Mouse (Mus musculus): ENCODE data around the gene Ccer2. TPM values are rescaled to one million over a fixed set of nuclear protein-coding genes. Genes with fewer than 3 reads are reported as not detected.

The Ccer2 gene
- polyA plus RNA-seq, 1 experiment, result not detected

DNA sequence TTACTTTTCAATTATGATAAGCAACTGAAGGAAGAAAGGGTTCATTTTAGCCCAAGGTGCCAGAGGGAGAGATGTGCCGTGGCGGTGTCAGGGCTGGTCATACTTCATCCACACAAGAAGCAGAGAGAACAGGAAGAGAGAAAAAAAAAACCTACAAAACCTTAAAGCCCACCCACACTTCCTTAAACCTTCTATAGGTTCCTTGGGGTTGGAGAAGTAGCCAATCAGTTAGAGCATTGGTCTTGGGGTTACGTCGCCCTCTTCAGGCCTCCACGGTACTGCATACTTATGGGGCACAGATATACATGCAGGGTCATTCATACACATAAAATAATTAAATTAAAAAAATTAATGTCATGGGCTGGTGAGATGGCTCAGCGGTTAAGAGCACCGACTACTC lies 33.9 kb upstream of the Ccer2 start:
- Histone ChIP-seq H3K4me1 (ENCODE audit: control insufficient read depth, insufficient read depth, low read length) (no peaks in the 10 kb centered on the region), H3K27ac (ENCODE audit: insufficient read depth, low read depth, low read length) (no peak overlapping the region), H3K4me3 (ENCODE audit: insufficient read depth, low read length) (no peak overlapping the region)
- TF ChIP-seq CTCF (IDR thresholded peaks at IDR 0.05; ENCODE audit: low read depth, low read length), result no peak
- TF ChIP-seq POLR2A (IDR thresholded peaks at IDR 0.05; ENCODE audit: borderline replicate concordance, low read depth, low read length), result no peak

DNA sequence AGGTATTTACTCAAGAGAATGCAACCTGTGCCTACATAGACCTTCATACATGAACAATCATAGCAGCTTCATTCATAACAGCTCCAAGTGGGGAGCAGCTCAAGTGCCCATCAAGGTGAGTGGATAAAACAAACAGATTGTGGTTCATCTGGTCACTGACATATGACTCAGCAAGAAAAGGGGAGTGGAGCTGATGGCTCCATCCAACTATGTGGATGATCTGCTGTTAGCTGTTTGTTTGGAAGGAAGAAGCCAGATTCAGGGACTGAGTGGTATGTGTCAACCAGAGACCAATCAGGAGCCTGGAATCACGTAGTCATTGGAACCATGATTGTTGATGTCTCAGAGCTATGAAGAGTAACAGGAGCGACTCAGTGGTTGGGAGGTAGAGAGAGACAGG lies 31.4 kb upstream of the Ccer2 start:
- H3K4me3 ChIP-seq (ENCODE audit: insufficient read depth, low read length), result no peak overlapping the region
- TF ChIP-seq CTCF (IDR thresholded peaks at IDR 0.05; ENCODE audit: low read depth, low read length) (no peak), POLR2A (IDR thresholded peaks at IDR 0.05; ENCODE audit: borderline replicate concordance, low read depth, low read length) (no peak)
- H3K27ac ChIP-seq (ENCODE audit: insufficient read depth, low read depth, low read length), result no peak overlapping the region
- H3K4me1 ChIP-seq (ENCODE audit: control insufficient read depth, insufficient read depth, low read length), result no peaks in the 10 kb centered on the region

DNA sequence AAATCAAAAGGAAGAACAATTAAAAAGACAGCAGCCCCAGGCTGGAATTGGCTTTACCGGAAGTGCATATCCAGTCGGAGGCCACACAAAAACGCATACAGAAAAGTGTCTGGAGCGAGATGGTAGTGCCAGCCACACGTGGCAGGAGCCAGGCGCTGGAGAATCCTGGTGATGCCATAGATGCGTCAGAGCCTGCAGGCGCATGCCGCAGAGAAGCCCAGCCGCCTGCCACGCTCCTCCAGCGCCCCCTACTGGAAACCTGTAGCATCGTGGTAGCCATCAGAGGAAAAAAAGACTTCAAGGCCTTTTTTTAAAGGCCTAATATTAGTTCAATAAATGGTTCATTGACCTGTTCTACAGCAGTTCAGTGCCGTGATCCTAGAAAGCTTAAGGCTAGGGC lies 29.4 kb upstream of the Ccer2 start:
- Histone ChIP-seq H3K4me3 (ENCODE audit: insufficient read depth, low read length) (no peak overlapping the region), H3K4me1 (ENCODE audit: control insufficient read depth, insufficient read depth, low read length) (no peaks in the 10 kb centered on the region), H3K27ac (ENCODE audit: insufficient read depth, low read depth, low read length) (no peak overlapping the region)
- peak; percentile 92 for TF ChIP-seq CTCF (IDR thresholded peaks at IDR 0.05; ENCODE audit: low read depth, low read length)
- no peak for TF ChIP-seq POLR2A (IDR thresholded peaks at IDR 0.05; ENCODE audit: borderline replicate concordance, low read depth, low read length)

DNA sequence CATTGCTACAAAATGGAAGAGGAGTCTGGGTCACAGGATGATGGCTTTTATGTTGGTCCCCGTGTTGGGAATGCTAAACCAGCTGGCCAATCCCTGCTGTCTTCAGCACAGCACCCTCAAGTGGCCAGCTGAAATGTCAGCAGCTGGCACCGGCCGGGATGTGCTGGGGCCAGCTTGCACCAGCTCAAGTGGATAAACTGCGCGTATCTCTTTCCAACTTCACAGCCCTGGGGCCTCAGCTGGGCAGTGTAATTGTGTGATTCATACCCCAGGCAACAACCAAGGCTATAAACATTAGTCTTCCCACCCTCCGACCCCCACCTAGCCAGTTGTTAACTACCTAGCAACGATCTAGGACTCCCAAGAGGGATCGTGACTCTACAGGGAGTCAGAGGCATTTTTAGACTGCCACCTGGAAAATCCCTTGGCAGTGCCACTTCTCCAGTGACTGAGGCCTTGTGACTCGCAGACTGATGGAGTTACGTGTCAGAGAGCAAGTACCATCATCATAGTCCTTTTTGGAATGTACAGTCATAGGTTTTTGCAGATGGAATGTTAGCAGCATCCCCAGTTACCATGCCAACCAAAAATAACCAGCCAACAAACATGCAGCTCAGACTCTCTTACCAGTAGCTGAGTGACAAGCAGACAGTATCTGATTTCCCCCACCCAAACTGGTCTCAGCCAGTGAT lies 28.2 kb upstream of the Ccer2 start:
- TF ChIP-seq POLR2A (IDR thresholded peaks at IDR 0.05; ENCODE audit: borderline replicate concordance, low read depth, low read length) (no peak), CTCF (IDR thresholded peaks at IDR 0.05; ENCODE audit: low read depth, low read length) (0 out of 2 replicates have a peak, but pooled peaks have one; percentile 21)

DNA sequence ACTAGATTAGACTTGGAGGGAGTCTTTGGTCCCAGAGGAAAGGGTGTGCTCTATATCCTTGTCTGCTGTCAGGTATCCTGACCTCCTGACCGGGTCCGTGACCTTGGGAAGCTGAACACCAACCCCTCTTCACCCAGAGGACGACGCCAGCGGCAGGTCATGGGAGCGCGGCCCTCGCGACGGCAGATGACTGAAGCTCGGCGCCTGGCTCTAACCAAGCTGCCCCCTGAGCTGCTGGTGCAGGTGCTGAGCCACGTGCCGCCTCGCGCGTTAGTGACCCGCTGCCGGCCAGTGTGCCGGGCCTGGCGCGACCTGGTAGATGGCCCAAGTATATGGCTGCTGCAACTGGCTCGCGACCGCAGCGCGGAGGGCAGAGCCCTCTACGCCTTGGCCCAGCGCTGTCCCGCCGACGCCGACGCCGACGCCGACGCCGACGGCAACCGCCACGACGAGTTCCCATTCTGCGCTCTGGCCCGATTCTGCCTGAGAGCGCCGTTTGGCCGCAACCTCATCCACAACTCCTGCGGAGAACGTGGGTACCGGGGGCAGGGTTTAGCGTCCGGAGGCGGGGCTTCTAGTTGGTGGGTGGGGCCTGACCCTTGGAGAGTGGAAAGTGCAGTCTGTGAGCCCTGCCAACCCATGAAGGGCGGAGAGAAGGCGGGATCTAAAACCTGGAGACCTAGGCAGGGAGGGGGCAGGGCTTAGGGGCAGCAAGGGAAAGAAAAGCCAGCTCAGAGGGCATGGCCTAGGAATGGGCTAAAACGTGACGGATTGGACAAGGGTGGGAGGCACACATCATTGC lies 23.4 kb upstream of the Ccer2 start:
- TF ChIP-seq POLR2A (IDR thresholded peaks at IDR 0.05; ENCODE audit: borderline replicate concordance, low read depth, low read length) (no peak), CTCF (IDR thresholded peaks at IDR 0.05; ENCODE audit: low read depth, low read length) (no peak)
- peaks cover 5% of the 10 kb centered on the region; the same call in 1 of the 2 replicates for H3K4me1 ChIP-seq (ENCODE audit: control insufficient read depth, insufficient read depth, low read length)
- no peak overlapping the region for H3K27ac ChIP-seq (ENCODE audit: insufficient read depth, low read depth, low read length)
- peak overlapping the region; percentile 30 for H3K4me3 ChIP-seq (ENCODE audit: insufficient read depth, low read length)

More for the DNA sequence above, 28.2 kb upstream of the Ccer2 start:
- H3K27ac ChIP-seq (ENCODE audit: insufficient read depth, low read depth, low read length), result no peak overlapping the region
- H3K4me1 ChIP-seq (ENCODE audit: control insufficient read depth, insufficient read depth, low read length), result peaks cover under 1% of the 10 kb centered on the region; the same call in 1 of the 2 replicates
- H3K4me3 ChIP-seq (ENCODE audit: insufficient read depth, low read length), result no peak overlapping the region

DNA sequence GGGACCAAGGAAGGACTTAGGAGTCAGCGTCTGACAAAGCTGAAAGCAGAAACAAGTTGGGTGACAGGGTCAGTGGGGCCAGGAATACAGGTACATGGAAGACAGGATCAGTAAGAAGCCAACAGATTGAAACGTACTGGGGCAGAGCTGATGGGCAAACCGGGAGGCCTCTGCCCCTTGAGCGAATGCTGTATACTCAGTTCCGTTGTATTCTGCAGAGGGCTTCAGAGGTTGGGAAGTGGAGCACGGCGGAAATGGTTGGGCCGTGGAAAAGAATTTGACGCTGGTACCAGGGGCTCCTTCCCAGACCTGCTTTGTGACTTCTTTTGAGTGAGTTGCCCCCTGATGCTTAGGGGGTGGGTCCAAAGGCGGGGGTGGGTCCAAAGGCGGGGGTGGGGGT lies 22.8 kb upstream of the Ccer2 start:
- TF ChIP-seq CTCF (IDR thresholded peaks at IDR 0.05; ENCODE audit: low read depth, low read length), result no peak
- no peak for TF ChIP-seq POLR2A (IDR thresholded peaks at IDR 0.05; ENCODE audit: borderline replicate concordance, low read depth, low read length)
- Histone ChIP-seq H3K27ac (ENCODE audit: insufficient read depth, low read depth, low read length) (no peak overlapping the region), H3K4me1 (ENCODE audit: control insufficient read depth, insufficient read depth, low read length) (peaks cover 5% of the 10 kb centered on the region; the same call in 1 of the 2 replicates), H3K4me3 (ENCODE audit: insufficient read depth, low read length) (no peak overlapping the region)

DNA sequence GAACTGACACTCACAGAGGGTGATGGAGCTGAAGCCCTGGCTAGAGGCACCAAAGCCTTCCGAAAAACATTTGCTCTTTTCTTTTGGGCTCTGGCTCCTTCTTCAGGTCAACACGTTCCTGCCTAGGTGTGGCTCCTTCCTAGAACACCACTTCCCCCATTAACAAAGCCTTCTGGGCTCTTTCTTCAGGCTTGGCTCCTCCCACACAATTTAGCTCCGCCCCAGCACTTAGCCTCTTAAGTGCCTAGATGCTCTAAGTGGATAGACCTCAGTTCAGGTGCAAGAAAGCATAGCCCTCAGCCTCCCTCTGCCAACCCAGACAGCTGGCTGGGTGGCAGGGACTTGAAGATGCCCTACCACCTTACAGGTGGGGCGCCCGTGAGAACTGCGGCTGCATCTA lies 20.3 kb upstream of the Ccer2 start:
- no peak overlapping the region for H3K27ac ChIP-seq (ENCODE audit: insufficient read depth, low read depth, low read length)
- H3K4me3 ChIP-seq (ENCODE audit: insufficient read depth, low read length), result no peak overlapping the region
- H3K4me1 ChIP-seq (ENCODE audit: control insufficient read depth, insufficient read depth, low read length), result peaks cover 5% of the 10 kb centered on the region; the same call in 1 of the 2 replicates
- TF ChIP-seq POLR2A (IDR thresholded peaks at IDR 0.05; ENCODE audit: borderline replicate concordance, low read depth, low read length) (no peak), CTCF (IDR thresholded peaks at IDR 0.05; ENCODE audit: low read depth, low read length) (no peak)

DNA sequence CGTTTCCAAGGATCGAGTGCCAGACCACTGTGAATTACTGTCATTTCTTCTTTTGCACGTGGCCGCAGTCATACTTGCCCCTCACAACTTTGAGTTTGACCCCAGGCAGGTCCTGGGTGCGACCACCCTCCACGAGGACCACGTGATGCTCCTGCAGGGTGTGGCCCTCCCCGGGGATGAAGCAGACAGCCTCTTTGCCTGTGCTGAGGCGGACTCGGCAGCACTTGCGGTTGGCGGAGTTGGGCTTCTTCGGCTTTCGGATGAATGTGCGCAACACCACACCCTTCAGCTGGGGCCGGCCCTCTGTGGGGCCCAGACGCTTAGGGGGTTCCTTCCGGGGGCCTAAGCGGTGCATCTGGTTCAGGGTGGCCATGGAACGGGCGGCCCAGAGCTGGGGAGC lies 16.1 kb upstream of the Ccer2 start:
- peaks cover 9% of the 10 kb centered on the region for H3K4me1 ChIP-seq (ENCODE audit: control insufficient read depth, insufficient read depth, low read length)
- TF ChIP-seq POLR2A (IDR thresholded peaks at IDR 0.05; ENCODE audit: borderline replicate concordance, low read depth, low read length) (no peak), CTCF (IDR thresholded peaks at IDR 0.05; ENCODE audit: low read depth, low read length) (no peak)
- no peak overlapping the region for H3K27ac ChIP-seq (ENCODE audit: insufficient read depth, low read depth, low read length)
- H3K4me3 ChIP-seq (ENCODE audit: insufficient read depth, low read length), result no peak overlapping the region

DNA sequence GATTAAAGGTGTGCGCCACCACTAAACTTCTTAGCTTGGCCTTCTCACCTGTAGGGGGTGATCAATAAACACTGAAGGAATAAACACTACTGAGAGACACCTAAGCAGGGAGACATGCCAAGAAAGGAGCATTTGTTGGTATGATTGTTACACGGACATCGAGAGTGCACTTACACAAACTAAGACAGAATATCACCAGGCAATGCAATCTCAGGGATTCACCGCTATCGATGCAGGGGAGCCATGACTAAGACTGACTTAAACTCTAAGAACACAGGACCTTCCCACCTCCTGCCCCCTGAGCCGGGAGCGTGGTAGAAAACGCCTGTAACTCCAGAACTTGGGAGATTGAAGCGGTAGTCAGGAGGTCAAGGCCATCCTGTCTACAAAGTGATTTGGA lies 15.0 kb upstream of the Ccer2 start:
- Histone ChIP-seq H3K27ac (ENCODE audit: insufficient read depth, low read depth, low read length) (no peak overlapping the region), H3K4me3 (ENCODE audit: insufficient read depth, low read length) (peak overlapping the region; percentile 85), H3K4me1 (ENCODE audit: control insufficient read depth, insufficient read depth, low read length) (peaks cover 9% of the 10 kb centered on the region)
- TF ChIP-seq POLR2A (IDR thresholded peaks at IDR 0.05; ENCODE audit: borderline replicate concordance, low read depth, low read length), result no peak
- TF ChIP-seq CTCF (IDR thresholded peaks at IDR 0.05; ENCODE audit: low read depth, low read length), result no peak

DNA sequence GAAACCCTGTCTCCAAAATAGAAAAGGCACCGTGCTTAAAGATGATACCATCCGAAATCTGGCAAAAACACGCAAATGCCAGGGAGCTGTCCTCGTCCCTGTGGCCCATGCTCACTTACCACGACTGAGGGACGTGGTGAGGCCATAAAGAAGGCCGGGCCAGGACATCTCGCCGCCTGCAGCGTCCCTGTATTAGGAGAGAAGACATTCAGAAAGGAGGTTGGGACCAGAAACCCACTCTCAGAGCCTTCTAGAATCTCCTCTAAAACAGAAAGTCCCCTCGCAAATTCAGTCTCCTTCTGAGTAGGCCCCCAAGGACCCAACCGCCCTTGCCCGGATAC lies 14.6 kb upstream of the Ccer2 start:
- Histone ChIP-seq H3K27ac (ENCODE audit: insufficient read depth, low read depth, low read length) (0 out of 2 replicates have a peak overlapping the region, but pooled peaks have one; percentile 14), H3K4me1 (ENCODE audit: control insufficient read depth, insufficient read depth, low read length) (peaks cover 9% of the 10 kb centered on the region), H3K4me3 (ENCODE audit: insufficient read depth, low read length) (peak overlapping the region; percentile 85)
- TF ChIP-seq POLR2A (IDR thresholded peaks at IDR 0.05; ENCODE audit: borderline replicate concordance, low read depth, low read length), result no peak
- TF ChIP-seq CTCF (IDR thresholded peaks at IDR 0.05; ENCODE audit: low read depth, low read length), result no peak
